Mouse (Mus musculus) megakaryocyte, embryonic 14.5 days (primary cell): ENCODE data around the gene Rabl3.

Experiments
- FLI1 ChIP-seq: IDR thresholded peaks from 2 replicates; pipeline ENCODE4 v1.6.1; 2012; ENCODE audit warnings: low read length, inconsistent platforms, mixed read lengths
- GATA1 ChIP-seq: IDR thresholded peaks from 3 replicates; pipeline ENCODE4 v1.6.1; 2012; ENCODE audit warnings: mixed read lengths, low read length, inconsistent platforms, borderline replicate concordance

DNA sequence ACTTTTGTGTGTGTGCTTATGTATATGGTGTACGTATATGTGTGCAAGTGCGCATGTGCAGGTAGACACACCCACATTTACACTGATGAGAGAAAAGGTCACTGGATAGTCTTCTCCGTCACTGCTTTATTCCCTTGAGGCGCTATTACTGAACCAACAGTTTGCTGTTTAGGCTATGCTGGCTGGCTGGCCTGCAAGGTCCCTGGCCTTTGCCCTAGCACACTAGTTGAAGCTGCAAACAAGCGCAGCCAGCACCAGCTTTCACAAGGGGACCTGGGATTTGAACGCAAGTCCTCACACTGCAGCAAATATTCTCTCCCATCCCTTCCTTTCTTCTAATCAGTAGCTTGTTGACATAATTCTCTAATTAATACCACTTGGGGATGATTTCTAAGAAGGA, 9.5 kb upstream of the Rabl3 start:
- TF ChIP-seq GATA1 (no peak), FLI1 (no peak)
